Mouse (Mus musculus) liver, embryonic 15.5 days (tissue): ENCODE data around the gene Nr3c2. TPM values are rescaled to one million over a fixed set of nuclear protein-coding genes. Genes with fewer than 3 reads are reported as not detected.

ENCODE experiments used
- ATAC-seq: fragments of 200-750 bp; cut with Nextera tagmentation; 2 replicates; pipeline ENCODE4 v1.8.0; 2017; ENCODE audit warnings: moderate number of reproducible peaks, mild to moderate bottlenecking, moderate library complexity; ENCODE audit not compliant: insufficient read depth
- H3K27ac ChIP-seq: fragments of 300-500 bp; sonication (generic); replicated peaks from 2 replicates; pipeline ENCODE4 v1.5.1; 2015; ENCODE audit warnings: mild to moderate bottlenecking, inconsistent platforms
- H3K27me3 ChIP-seq: fragments of 300-500 bp; sonication (generic); 2 replicates; pipeline ENCODE4 v1.6.1; 2015; ENCODE audit warnings: mild to moderate bottlenecking, inconsistent platforms
- H3K36me3 ChIP-seq: fragments of 300-500 bp; sonication (generic); replicated peaks from 2 replicates; pipeline ENCODE4 v1.6.1; 2015; ENCODE audit warnings: moderate library complexity, mild to moderate bottlenecking, inconsistent platforms
- H3K4me1 ChIP-seq: fragments of 300-500 bp; sonication (generic); replicated peaks from 2 replicates; pipeline ENCODE4 v1.6.1; 2015; ENCODE audit warnings: inconsistent platforms
- H3K4me2 ChIP-seq: fragments of 300-500 bp; sonication (generic); 2 replicates; pipeline ENCODE4 v1.6.1; 2015; ENCODE audit warnings: moderate library complexity, mild to moderate bottlenecking, inconsistent platforms
- H3K4me3 ChIP-seq: fragments of 300-500 bp; sonication (generic); replicated peaks from 2 replicates; pipeline ENCODE4 v1.5.1; 2015; ENCODE audit warnings: mild to moderate bottlenecking, inconsistent platforms
- H3K9ac ChIP-seq: fragments of 300-500 bp; sonication (generic); 2 replicates; pipeline ENCODE4 v1.6.1; 2015; ENCODE audit warnings: moderate library complexity, mild to moderate bottlenecking, inconsistent platforms
- H3K9me3 ChIP-seq: fragments of 300-500 bp; sonication (generic); replicated peaks from 2 replicates; pipeline ENCODE4 v1.6.1; 2016; ENCODE audit warnings: inconsistent platforms
- WGBS: fragments of 180-500 bp; shearing (Covaris S2); methylation state at CpG from one replicate; pipeline ENCODE4 v1.1.7; 2015; ENCODE audit warnings: mixed read lengths; ENCODE audit not compliant: insufficient replicate concordance; 5-methylcytosine and 5-hydroxymethylcytosine counted together
- polyA plus RNA-seq: library from polyadenylated mRNA; unstranded; fragments of >200 nt; fragmentation: Nextera tagmentation; extraction: Ambion mirVana; gene quantifications from 2 replicates; pipeline ENCODE4 v1.2.1, GENCODE M21; 2015

Nr3c2 gene
- polyA plus RNA-seq, 1 experiment from 2014 or later: 1.9 TPM

DNA sequence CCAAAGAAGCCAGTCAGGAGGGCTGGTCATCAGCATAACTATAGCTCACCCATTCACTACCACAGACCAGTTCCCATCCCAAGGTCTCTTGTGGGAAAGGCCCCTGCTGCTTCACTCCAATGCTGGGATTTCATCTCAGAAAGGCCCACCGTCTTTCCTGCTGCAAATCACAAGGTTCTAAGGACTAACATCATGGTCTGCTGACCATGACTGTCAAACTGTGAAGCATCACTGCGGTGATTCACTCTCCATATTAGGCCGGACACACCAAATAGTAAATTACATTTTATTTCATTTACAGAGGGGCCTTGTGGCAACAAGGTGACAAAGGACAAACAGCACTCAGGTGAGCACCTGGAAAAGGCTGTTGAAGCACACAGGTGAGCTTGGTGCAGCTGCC is 350.9 kb downstream of the Nr3c2 start:
- Histone ChIP-seq H3K9me3 (no peaks in the 10 kb centered on the region), H3K9ac (no peak overlapping the region), H3K27ac (no peak overlapping the region), H3K4me1 (no peaks in the 10 kb centered on the region), H3K27me3 (no peaks in the 10 kb centered on the region), H3K4me2 (no peak overlapping the region), H3K4me3 (no peak overlapping the region), H3K36me3 (peaks cover 4% of the 10 kb centered on the region; the same call in 1 of the 2 replicates)
- 83% methylated on average over 3 of the region's 3 CpGs for WGBS
- no peak for ATAC-seq

DNA sequence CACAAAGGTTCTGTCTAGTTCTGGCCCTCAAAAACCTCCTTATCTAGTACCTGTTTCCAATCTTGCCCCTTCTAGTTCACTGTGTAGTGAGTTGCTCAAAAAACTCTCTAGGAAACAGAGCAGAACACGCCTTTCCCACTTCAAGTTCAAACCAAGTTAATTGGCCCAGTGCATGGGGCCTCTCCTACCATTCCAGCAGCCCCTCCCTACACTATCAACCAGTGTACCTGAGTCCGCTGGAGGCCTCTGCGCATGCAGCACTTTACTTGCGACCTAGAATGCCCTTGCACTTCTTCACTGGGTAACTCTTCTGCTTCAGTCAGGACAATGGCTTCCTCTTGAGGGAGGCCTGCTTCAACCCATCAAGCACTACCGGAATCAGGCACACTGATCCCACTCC is 351.9 kb downstream of the Nr3c2 start:
- no peak for ATAC-seq
- no peak overlapping the region for H3K4me3 ChIP-seq
- H3K4me1 ChIP-seq: no peaks in the 10 kb centered on the region
- no peak overlapping the region for H3K4me2 ChIP-seq
- H3K27me3 ChIP-seq: no peaks in the 10 kb centered on the region
- no peaks in the 10 kb centered on the region for H3K9me3 ChIP-seq
- H3K36me3 ChIP-seq: peaks cover 4% of the 10 kb centered on the region; the same call in 1 of the 2 replicates
- H3K9ac ChIP-seq: no peak overlapping the region
- WGBS: 71% methylated on average over 5 of the region's 5 CpGs
- H3K27ac ChIP-seq: no peak overlapping the region

DNA sequence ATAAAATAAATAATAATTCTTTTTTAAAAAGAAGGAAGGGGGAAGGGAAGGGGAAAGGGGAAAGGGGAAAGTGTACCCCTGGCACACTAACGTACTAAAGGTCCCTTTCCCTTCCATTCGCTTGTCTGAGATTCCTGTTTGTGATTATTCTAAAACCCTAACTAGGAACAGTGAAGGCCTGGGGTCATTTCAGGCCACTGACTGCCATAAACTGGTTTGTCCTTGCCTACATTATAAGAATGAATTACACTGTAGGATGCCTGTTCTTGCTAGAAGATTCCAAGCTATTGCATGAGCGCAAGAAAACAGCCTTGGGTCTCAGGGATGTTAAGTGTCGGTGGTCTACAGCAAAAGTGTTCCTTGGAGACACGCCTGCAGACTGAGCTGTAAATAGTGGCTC is 355.2 kb downstream of the Nr3c2 start:
- H3K27ac ChIP-seq: no peak overlapping the region
- WGBS: 68% methylated on average over 5 of the region's 5 CpGs
- no peak overlapping the region for H3K9ac ChIP-seq
- H3K27me3 ChIP-seq: no peaks in the 10 kb centered on the region
- no peaks in the 10 kb centered on the region for H3K4me1 ChIP-seq
- no peak for ATAC-seq
- H3K36me3 ChIP-seq: 0 out of 2 replicates have a peak, but pooled peaks cover 11% of the 10 kb centered on the region
- H3K4me3 ChIP-seq: no peak overlapping the region
- no peak overlapping the region for H3K4me2 ChIP-seq
- no peaks in the 10 kb centered on the region for H3K9me3 ChIP-seq

DNA sequence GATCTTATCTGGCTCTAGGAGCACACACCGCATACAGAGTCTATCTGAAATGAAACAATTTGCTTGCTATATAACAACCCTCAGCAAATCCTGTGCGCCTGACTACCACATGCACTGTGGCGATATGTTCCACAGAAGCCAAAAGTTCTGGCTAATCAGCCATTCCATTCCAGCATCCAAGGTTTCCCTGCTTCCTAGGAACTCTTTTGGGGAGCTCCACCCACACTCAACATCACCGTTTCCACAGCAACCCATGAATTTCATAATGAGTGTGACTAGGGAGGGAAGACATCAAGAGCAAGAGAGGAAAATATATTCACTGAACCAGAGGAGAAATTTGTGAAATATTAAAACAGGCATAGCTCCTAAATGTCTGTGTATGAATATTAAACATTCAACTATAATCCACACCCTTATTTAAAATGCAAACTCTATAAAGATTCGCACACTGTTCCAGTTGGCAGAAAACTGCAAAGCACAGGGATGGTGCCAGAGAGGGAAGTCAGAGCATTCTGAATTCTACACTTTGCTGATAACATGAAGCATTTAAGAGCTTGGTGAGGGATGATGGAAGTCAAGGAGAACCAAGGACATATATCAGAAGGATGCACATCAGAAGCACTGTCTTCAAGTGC is 357.3 kb downstream of the Nr3c2 start:
- ATAC-seq: no peak
- 77% methylated on average over 5 of the region's 5 CpGs for WGBS
- no peaks in the 10 kb centered on the region for H3K4me1 ChIP-seq
- no peak overlapping the region for H3K27ac ChIP-seq
- no peaks in the 10 kb centered on the region for H3K27me3 ChIP-seq
- 0 out of 2 replicates have a peak, but pooled peaks cover 11% of the 10 kb centered on the region for H3K36me3 ChIP-seq
- no peak overlapping the region for H3K4me2 ChIP-seq
- H3K9ac ChIP-seq: no peak overlapping the region
- no peaks in the 10 kb centered on the region for H3K9me3 ChIP-seq
- H3K4me3 ChIP-seq: no peak overlapping the region

DNA sequence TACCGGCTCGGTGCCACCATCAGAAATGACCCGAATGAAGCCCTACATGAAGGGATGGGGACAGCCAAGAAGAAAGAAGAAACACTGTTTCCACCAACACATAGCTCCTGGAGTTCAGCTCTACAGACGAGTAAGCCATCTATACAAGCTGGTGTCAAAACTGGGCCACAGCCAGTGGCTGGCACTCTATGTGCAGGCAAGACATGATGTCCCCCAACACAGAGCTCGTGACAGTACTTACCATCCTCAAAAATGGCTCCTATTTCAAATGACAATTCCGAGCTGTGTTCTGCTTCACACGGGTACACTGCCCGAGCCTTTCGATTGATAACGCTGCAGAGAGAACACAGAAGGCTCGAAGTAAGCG is 357.8 kb downstream of the Nr3c2 start:
- Histone ChIP-seq H3K4me3 (no peak overlapping the region), H3K27me3 (no peaks in the 10 kb centered on the region), H3K4me2 (no peak overlapping the region), H3K4me1 (no peaks in the 10 kb centered on the region), H3K27ac (no peak overlapping the region), H3K9me3 (no peaks in the 10 kb centered on the region), H3K36me3 (0 out of 2 replicates have a peak, but pooled peaks cover 11% of the 10 kb centered on the region), H3K9ac (no peak overlapping the region)
- no peak for ATAC-seq
- 79% methylated on average over 12 of the region's 12 CpGs for WGBS

DNA sequence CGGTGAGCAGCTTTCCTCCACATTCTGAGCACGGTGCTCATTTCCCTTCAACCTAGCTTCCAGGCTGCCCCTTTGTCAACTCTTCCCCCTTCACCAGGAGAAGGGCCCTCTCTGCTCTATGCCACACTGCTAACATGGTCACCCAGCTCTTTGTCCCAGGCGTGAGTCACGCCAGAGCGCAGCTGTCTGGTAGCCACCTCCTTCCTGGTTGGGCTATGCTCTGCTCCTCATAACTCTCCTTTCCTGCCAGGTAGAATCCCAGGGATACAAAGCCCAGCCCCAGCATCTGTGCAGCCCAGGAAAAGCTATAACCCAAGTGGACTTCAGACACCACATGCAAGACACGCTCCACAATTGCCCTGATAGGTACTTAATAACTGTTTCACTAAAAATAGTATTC is 362.0 kb downstream of the Nr3c2 start:
- H3K4me2 ChIP-seq: no peak overlapping the region
- no peak overlapping the region for H3K4me3 ChIP-seq
- ATAC-seq: no peak
- no peak overlapping the region for H3K9ac ChIP-seq
- 0 out of 2 replicates have a peak, but pooled peaks cover 11% of the 10 kb centered on the region for H3K36me3 ChIP-seq
- no peaks in the 10 kb centered on the region for H3K4me1 ChIP-seq
- no peaks in the 10 kb centered on the region for H3K9me3 ChIP-seq
- WGBS: 65% methylated on average over 6 of the region's 6 CpGs
- no peak overlapping the region for H3K27ac ChIP-seq
- H3K27me3 ChIP-seq: no peaks in the 10 kb centered on the region

DNA sequence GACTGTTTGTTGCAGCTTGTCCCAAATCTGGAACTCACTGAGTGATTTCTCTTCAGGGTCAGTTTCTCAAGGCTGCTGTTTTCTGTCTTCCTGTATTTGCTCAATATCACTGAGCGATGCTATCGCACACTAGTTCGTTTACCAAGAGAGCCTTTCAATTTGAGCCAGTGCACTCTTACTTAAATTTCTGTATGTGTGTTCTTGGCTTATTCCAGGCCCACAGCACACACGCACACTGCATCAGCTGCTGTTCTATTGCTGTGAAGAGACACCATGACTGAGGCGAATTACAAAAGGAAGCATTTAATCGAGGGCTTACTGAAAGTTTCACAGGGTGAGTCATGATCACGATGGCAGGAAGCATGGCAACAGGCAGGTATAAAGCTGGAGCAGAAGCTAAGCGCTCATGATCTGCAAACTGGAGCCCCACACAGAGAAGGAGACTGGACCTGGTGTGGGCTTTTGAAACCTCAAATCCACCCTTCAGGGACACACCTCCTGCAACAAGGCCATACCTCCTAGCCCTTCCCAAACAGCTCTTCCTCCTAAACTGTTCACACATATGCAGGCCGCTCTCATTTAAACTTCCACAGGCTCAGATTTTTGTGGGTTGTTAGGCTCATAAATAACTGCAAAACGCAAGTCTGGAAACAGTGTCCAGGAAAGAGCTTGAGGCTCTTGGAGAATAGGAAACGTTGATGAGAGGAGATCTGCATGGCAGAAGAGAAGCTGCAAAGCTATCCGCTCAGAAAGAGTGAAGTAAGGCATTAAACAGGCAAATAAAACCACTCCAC is 363.2 kb downstream of the Nr3c2 start:
- Histone ChIP-seq H3K36me3 (0 out of 2 replicates have a peak, but pooled peaks cover 6% of the 10 kb centered on the region), H3K4me3 (no peak overlapping the region), H3K27me3 (no peaks in the 10 kb centered on the region), H3K4me2 (no peak overlapping the region), H3K27ac (no peak overlapping the region), H3K4me1 (no peaks in the 10 kb centered on the region), H3K9me3 (no peaks in the 10 kb centered on the region), H3K9ac (no peak overlapping the region)
- ATAC-seq: no peak
- 63% methylated on average over 12 of the region's 12 CpGs for WGBS

DNA sequence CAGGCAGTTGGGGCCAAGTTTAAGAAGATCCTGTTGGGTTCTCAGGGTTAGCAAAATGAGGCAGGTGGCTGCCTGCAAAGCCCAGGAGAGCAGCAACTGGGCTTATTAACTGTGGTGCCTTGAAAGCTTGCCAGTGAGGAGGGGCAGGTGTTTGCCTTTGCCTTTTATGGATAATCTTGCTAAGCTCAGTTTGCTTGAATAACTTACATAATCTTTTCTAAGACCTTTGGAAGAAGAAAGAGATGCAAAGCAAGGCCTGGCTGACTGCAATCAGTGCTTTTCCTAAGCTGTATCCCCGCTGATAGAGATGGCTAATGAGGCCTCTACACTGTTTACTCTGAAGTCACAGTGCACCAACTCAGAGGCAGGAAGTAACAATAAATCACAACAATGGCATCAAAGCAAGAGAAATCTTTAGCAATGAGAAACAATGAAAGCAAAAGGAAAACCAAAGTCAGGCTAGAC is 368.7 kb downstream of the Nr3c2 start:
- Histone ChIP-seq H3K27me3 (no peaks in the 10 kb centered on the region), H3K4me2 (no peak overlapping the region), H3K27ac (no peak overlapping the region), H3K9me3 (no peaks in the 10 kb centered on the region), H3K4me1 (no peaks in the 10 kb centered on the region), H3K4me3 (no peak overlapping the region), H3K36me3 (0 out of 2 replicates have a peak, but pooled peaks cover 8% of the 10 kb centered on the region), H3K9ac (no peak overlapping the region)
- ATAC-seq: no peak
- WGBS: 59% methylated on average over 1 of the region's 1 CpGs

DNA sequence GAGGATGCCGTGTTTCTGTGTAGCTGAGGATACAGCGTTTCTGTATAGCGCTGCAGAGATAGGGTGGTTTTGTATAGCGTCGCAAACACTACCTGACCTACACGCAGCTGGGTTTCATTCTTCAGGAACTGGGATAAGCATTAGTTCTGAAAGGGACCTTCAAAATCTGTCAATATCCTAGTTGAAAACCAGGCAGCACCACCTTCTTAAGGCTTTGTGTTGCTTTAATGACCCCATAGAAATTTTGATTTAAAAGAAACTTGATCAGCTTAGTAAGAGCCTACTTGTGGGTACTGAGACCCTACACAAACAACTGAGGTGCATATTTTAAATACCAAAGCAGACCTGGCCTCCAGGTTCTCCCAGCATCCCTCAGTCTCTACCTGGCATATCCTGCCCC is 372.9 kb downstream of the Nr3c2 start:
- H3K36me3 ChIP-seq: 0 out of 2 replicates have a peak, but pooled peaks cover 8% of the 10 kb centered on the region
- H3K27me3 ChIP-seq: no peaks in the 10 kb centered on the region
- H3K9ac ChIP-seq: no peak overlapping the region
- WGBS: 84% methylated on average over 6 of the region's 6 CpGs
- no peak overlapping the region for H3K4me3 ChIP-seq
- H3K27ac ChIP-seq: no peak overlapping the region
- no peaks in the 10 kb centered on the region for H3K9me3 ChIP-seq
- no peak for ATAC-seq
- no peak overlapping the region for H3K4me2 ChIP-seq
- H3K4me1 ChIP-seq: no peaks in the 10 kb centered on the region

DNA sequence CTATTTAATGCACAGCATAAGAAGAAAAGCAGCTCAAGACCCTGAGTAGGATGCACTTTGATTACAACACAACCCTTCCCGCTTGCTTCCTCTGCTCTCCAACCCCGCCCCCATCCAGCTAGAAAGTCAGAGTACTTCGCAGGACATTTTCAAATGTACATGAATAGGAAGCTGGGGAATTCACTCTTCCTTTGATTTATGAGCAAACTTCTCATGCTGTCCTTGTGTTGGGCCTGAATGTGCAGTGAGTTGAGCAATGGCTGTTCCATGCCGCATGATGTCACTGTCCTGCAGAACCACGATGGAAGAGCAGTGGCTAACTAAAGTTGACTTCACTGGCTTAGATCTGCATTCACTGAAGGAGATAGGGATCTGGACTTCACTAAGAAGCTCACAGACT is 376.3 kb downstream of the Nr3c2 start:
- WGBS: 66% methylated on average over 5 of the region's 5 CpGs
- Histone ChIP-seq H3K27me3 (no peaks in the 10 kb centered on the region), H3K4me3 (no peak overlapping the region), H3K27ac (no peak overlapping the region), H3K4me1 (no peaks in the 10 kb centered on the region), H3K9ac (no peak overlapping the region), H3K9me3 (no peaks in the 10 kb centered on the region), H3K36me3 (0 out of 2 replicates have a peak, but pooled peaks cover 8% of the 10 kb centered on the region), H3K4me2 (no peak overlapping the region)
- ATAC-seq: no peak

DNA sequence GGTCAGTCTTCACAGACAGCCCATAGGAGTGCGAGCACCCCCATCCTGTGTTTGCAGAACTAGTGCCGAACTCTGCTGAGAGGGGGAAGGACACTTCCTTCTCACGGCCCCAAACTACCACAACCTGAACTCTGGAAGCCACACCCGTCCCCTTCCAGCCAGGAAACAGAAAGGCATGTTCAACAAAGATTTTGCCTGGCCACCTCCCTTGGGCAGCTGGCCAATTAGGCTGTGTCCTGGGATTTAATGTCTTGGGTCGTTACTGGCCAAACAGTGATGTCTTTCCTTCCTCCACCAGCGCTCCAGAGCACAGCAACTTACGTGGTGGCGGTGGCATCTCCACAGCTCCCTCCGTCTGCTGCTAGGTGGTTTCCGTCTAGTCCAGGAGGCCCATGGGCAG is 377.6 kb downstream of the Nr3c2 start:
- WGBS: 43% methylated on average over 10 of the region's 10 CpGs
- no peak overlapping the region for H3K4me3 ChIP-seq
- no peak overlapping the region for H3K27ac ChIP-seq
- H3K4me1 ChIP-seq: no peaks in the 10 kb centered on the region
- H3K9me3 ChIP-seq: no peaks in the 10 kb centered on the region
- H3K9ac ChIP-seq: no peak overlapping the region
- H3K36me3 ChIP-seq: no peaks in the 10 kb centered on the region
- H3K4me2 ChIP-seq: no peak overlapping the region
- H3K27me3 ChIP-seq: no peaks in the 10 kb centered on the region
- ATAC-seq: no peak
